Mouse (Mus musculus) cerebellum, adult (tissue): ENCODE measurements around the gene Onecut3.

Source experiments
- ATAC-seq: cut with Nextera tagmentation; 2 replicates; pipeline ENCODE4 v1.9.2; 2017; ENCODE audit warnings: mild to moderate bottlenecking, moderate library complexity, mixed read lengths; ENCODE audit not compliant: insufficient number of reproducible peaks, low FRiP score, low TSS enrichment

Gene Onecut3

GRCm38 (mm10) chr10:80494732-80495131 is at the start of gene Onecut3:
Gene Onecut3, plus strand, starts transcription at chr10:80494835.
- ATAC-seq: no peak

GRCm38 (mm10) chr10:80445052-80445451 is 49.6 kb upstream of the Onecut3 start:
- no peak for ATAC-seq

GRCm38 (mm10) chr10:80445898-80446601 is 48.6 kb upstream of the Onecut3 start:
- peak; percentile 82; the same call in 1 of the 2 replicates for ATAC-seq

- ATAC-seq: no peak
Observed at GRCm38 (mm10) chr10:80450599-80450998, 44.0 kb upstream of the Onecut3 start.

GRCm38 (mm10) chr10:80453601-80454000 is 41.0 kb upstream of the Onecut3 start:
- no peak for ATAC-seq

- ATAC-seq: no peak
Observed at GRCm38 (mm10) chr10:80454781-80455180, 39.9 kb upstream of the Onecut3 start.

- no peak for ATAC-seq
Observed at GRCm38 (mm10) chr10:80455697-80456096, 38.9 kb upstream of the Onecut3 start.

GRCm38 (mm10) chr10:80459236-80459635 is 35.4 kb upstream of the Onecut3 start:
- no peak for ATAC-seq

- no peak for ATAC-seq
Observed at GRCm38 (mm10) chr10:80459671-80460070, 35.0 kb upstream of the Onecut3 start.

GRCm38 (mm10) chr10:80460324-80460723 is 34.3 kb upstream of the Onecut3 start:
- no peak for ATAC-seq

GRCm38 (mm10) chr10:80461346-80461745 is 33.3 kb upstream of the Onecut3 start:
- ATAC-seq: no peak

- ATAC-seq: no peak
Observed at GRCm38 (mm10) chr10:80464381-80465035, 30.1 kb upstream of the Onecut3 start.

GRCm38 (mm10) chr10:80465066-80465465 is 29.6 kb upstream of the Onecut3 start:
- ATAC-seq: no peak

GRCm38 (mm10) chr10:80475290-80475959 is 19.2 kb upstream of the Onecut3 start:
- peak; percentile 95 for ATAC-seq

- ATAC-seq: no peak
Observed at GRCm38 (mm10) chr10:80478531-80478930, 16.1 kb upstream of the Onecut3 start.

- ATAC-seq: no peak
Observed at GRCm38 (mm10) chr10:80481002-80481401, 13.6 kb upstream of the Onecut3 start.

- no peak for ATAC-seq
Observed at GRCm38 (mm10) chr10:80486862-80487379, 7.7 kb upstream of the Onecut3 start.

- no peak for ATAC-seq
Observed at GRCm38 (mm10) chr10:80490051-80490450, 4.6 kb upstream of the Onecut3 start.

- ATAC-seq: no peak
Observed at GRCm38 (mm10) chr10:80495901-80496300, 1.3 kb downstream of the Onecut3 start.

- ATAC-seq: no peak
Observed at GRCm38 (mm10) chr10:80496421-80496820, 1.8 kb downstream of the Onecut3 start.

GRCm38 (mm10) chr10:80502291-80502690 is 7.7 kb downstream of the Onecut3 start:
- no peak for ATAC-seq
